Mouse (Mus musculus): ENCODE measurements around the gene Zfp108. TPM values are rescaled to one million over a fixed set of nuclear protein-coding genes. Genes with fewer than 3 reads are reported as not detected.

Gene Zfp108
- total RNA-seq, 1 experiment from 2014 or later = not detected

DNA sequence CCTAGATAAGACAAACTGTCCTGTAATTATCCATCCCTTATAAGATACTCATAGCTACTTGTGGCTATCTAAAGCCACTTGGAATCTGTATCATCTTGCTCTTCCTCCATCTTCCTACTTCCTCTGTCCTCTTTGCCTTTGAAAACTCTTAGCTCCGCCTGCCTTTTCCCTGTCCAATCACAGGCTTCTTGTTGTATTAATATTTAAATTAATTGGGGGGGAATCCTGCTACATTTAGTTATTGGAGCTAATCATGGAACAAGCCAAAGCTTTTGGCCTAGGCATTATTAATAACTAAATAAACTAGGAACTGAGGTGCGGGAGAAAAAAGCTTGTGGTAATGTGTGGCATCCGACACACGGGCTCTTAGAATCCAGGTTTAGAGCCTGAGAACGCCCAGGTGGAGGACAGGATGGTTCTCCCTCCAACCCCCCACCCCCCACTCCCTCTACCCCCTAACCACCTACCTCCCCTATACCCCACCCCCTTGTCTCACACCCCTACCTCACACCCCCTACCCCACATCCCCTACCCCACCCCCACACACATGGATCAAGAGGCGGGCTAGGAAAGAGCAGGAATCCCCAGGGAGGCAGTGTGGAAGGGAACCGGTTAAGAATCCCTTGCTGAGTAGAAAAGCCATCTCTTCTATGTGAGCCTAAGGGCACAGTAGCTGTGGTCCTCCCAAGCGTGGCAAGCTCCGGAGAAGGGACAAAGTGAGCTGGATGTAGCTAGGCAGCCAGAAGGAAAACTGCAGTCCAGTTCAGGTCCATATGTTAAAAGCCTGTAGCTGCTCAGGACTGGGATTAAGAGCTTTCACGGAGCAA is 25.6 kb downstream of the Zfp108 start:
- no peak for ATAC-seq (replicated peaks; ENCODE audit: insufficient number of reproducible peaks, low FRiP score, low TSS enrichment, poor library complexity, severe bottlenecking)

DNA sequence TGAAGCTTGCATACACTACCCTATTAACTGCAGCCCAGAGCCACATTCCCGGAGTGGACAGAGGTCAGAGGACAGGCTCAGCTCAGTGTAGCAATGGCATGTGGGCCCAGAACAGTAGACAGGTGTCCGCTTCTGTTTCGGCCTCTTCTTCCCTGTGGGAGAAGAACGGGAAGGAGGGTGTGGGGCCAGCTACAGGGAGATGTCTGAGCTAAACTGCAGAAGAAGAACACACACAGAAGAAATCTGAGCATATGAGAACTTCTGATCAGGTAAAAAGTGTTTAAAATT is 26.2 kb downstream of the Zfp108 start:
- no peak for ATAC-seq (replicated peaks; ENCODE audit: insufficient number of reproducible peaks, low FRiP score, low TSS enrichment, poor library complexity, severe bottlenecking)

DNA sequence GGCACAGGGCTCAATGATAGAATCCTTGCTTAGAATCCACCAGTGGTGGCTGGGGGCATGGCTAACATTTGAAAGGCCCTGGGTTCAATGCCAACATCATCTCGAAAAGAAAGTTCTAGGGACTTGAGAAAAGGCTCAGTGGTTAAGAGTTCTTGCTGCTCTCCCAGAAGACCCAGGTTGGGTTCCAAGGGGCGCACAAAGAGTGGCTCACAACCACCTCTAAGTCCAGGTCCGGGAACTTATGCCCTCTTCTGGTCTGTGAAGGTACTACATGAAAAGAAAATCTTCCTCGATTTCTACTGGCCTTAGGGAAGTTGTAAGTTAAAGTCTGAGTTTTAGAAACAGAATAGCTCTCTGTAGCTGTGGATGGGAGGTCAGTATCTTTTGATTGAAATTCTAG is 31.5 kb downstream of the Zfp108 start:
- ATAC-seq (replicated peaks; ENCODE audit: insufficient number of reproducible peaks, low FRiP score, low TSS enrichment, poor library complexity, severe bottlenecking) = no peak

DNA sequence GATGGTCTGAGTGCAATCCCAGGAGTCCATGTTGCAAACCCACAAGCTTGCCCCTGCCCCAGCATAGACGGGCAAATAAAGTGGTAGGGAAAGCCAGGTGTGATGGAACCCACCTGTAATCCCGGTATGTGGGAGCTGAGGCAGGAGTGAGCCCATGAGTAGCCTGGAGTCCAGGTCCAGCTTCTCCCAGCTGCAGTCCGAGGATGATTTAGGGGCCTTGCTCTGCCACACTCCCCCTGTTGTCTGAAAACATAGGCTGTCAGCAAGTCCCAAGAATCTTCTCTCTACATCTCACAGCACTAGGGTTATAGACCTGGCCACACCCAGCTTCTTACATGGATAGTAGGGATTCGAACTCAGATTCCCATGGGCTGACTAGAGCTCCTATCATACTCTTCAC is 32.3 kb downstream of the Zfp108 start:
- no peak for ATAC-seq (replicated peaks; ENCODE audit: insufficient number of reproducible peaks, low FRiP score, low TSS enrichment, poor library complexity, severe bottlenecking)

DNA sequence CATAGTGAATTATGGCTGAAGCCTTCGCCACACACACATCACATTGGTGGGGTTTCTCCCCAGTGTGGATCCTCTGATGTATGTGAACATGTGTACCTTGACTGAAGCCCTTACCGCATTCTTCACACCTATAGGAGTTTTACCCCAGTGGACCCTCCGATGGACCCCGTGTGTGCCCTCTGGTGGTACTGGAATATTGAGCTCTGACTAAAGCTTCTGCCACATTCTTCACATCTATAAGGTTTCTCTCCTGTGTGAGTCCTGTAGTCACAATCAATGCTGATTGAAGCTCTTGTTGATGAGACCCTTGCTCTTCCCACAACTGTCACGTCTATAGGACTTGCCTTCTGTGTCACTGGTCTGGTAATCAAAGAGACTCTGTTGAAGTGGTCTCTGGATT is 33.1 kb downstream of the Zfp108 start:
- no peak for ATAC-seq (replicated peaks; ENCODE audit: insufficient number of reproducible peaks, low FRiP score, low TSS enrichment, poor library complexity, severe bottlenecking)

DNA sequence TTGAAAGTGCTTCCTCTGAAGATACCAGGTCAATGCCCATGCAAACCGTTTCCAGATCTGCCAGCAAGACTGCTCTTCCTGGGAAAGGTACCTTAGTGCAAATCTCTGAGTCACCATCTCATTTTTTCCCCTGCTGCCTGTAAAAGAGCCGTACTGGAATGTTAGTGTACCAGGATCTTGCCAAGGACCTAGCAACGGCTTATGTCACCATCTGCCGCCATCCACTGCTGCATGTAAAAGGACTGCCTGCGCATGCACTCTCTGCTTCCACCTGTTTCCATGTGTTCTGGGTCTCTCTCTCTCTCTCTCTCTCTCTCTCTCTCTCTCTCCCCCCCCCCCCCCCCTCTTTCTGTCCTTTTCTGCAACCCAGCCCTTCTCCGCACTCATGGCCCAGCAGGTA is 33.9 kb downstream of the Zfp108 start:
- no peak for ATAC-seq (replicated peaks; ENCODE audit: insufficient number of reproducible peaks, low FRiP score, low TSS enrichment, poor library complexity, severe bottlenecking)

DNA sequence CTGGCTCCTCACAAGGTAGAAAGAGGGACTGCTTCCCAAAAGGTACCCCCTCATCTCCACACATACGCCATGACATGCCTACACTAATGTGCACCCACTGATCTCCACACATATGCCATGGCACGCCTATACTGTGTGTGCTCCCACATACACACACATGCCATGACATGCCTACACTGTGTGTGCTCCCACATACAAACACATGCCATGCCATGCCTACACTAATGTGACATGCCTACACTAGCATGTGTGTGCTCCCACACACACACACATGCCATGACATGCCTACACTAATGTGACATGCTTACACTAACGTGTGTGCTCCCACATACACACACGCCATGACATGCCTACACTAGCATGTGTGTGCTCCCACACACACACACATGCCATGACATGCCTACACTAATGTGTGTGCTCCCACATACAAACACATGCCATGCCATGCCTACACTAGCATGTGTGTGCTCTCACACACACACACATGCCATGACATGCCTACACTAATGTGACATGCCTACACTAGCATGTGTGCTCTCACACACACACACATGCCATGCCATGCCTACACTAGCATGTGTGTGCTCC is 35.6 kb downstream of the Zfp108 start:
- ATAC-seq (replicated peaks; ENCODE audit: insufficient number of reproducible peaks, low FRiP score, low TSS enrichment, poor library complexity, severe bottlenecking) = no peak

DNA sequence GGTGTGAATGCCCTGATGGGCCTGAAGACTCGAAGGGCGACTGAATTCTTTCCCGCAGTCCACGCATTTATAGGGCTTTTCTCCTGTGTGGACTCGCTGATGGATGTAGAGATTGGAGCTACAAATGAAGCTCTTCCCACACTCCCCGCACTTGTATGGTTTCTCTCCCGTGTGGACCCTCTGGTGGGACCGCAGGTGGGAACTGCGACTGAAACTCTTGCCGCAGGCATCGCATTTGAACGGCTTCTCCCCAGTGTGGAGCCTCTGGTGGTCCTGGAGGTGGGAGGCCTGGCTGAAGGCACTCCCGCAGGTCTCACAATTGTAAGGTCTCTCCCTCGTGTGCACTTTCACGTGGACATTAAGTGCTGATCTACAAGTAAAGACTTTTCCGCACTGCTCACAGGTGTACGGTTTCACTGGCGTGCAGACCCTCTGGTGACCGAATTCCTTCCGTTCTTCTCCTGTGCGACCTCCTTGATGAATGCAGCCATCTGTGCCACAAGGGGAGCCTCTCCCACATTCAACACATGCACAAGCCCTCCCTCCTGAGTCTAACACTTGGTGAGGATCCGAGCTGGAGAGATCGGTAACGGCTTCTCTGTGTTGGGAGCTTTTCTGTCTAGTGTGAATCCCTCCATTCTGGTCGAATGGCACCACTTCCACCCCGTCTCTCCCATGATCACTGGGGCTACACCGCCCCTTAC is 36.9 kb downstream of the Zfp108 start:
- no peak for ATAC-seq (replicated peaks; ENCODE audit: insufficient number of reproducible peaks, low FRiP score, low TSS enrichment, poor library complexity, severe bottlenecking)

DNA sequence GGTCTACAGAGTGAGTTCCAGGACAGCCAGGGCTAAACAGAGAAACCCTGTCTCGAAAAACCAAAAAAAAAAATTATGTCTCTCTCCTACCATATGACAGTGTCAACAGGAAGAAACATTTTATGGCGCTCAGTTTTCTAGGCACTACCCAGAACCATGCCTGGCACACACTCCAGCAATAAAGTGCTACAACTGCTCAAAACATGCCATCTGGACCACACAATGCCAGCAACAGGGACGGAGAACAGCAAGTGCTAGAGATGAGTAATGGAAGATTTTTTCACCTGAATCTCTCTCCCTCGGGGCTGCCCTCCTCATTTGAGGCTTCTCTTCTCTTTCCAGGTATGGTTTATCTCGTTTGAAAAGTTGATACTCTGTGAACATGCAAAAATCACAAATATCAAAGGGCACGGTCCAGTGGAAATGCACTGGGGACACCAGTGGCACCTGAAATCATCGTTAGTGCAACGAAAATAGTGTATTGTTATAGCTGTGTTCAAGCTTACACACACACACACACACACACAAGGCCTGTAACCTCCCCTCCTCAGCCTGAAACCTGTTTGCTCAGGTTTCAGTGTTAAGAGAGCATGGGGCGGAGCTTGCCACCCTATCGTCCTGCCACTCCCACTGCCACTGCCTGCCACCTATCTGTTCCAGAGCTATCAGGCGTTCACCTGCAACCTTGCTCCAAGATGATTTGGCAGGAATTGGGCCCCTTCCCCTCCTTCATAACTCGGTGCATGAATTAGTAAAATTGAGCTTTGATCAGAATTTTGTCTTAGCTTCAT is 38.7 kb downstream of the Zfp108 start:
- no peak for ATAC-seq (replicated peaks; ENCODE audit: insufficient number of reproducible peaks, low FRiP score, low TSS enrichment, poor library complexity, severe bottlenecking)

DNA sequence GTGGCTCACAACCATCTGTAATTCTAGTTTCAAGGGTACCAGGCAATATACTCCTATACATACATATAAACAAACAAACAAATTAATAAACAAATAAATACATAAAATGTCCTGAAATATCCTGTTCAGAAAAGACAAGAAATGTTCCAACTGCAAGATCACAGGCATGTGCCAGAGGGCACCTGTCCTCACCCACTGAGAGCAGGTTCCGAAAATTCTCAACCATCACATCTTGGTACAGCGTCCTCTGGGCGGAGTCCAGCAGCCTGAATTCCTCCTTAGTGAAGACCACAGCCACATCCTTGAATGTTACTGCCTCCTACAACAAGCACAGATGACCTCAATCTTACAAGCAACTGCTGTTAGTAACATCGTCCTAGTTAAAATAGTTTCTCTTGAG is 40.2 kb downstream of the Zfp108 start:
- ATAC-seq (replicated peaks; ENCODE audit: insufficient number of reproducible peaks, low FRiP score, low TSS enrichment, poor library complexity, severe bottlenecking) = no peak

DNA sequence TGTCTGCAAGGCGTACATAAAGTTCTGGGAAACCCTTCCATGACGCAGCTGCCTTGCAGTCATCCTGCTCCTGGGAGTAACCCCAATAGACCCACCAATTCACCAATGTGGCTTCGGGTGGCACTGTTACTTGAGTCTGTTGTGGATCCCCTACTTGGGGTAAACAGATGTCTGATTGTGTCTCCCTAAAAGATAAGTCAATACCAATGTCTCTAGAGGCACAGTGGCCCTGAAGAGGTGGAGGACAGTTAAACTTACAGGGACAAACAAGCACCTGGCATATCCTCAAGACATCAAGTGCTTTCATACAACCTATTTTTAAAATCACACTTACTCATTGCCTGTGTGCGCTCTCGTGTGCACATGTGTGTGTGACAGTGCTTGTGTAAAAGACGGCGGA is 40.8 kb downstream of the Zfp108 start:
- ATAC-seq (replicated peaks; ENCODE audit: insufficient number of reproducible peaks, low FRiP score, low TSS enrichment, poor library complexity, severe bottlenecking) = no peak

DNA sequence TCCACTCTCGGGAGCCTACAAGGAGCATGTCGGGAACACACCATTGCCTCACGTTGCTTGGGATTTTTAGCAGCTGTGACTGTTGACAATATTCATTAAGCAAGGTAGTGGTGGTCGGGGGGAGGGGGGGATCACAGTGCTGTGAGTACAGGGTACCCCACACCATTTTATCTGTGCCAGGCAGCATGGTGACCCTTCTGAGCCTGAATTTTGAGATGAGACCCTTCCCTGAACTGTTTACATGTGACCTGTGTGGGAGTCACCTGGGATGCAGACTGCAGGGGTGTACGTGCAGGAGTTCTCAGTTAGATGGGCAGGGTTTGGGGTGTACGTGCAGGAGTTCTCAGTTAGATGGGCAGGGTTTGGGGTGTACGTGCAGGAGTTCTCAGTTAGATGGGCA is 41.8 kb downstream of the Zfp108 start:
- ATAC-seq (replicated peaks; ENCODE audit: insufficient number of reproducible peaks, low FRiP score, low TSS enrichment, poor library complexity, severe bottlenecking) = no peak

DNA sequence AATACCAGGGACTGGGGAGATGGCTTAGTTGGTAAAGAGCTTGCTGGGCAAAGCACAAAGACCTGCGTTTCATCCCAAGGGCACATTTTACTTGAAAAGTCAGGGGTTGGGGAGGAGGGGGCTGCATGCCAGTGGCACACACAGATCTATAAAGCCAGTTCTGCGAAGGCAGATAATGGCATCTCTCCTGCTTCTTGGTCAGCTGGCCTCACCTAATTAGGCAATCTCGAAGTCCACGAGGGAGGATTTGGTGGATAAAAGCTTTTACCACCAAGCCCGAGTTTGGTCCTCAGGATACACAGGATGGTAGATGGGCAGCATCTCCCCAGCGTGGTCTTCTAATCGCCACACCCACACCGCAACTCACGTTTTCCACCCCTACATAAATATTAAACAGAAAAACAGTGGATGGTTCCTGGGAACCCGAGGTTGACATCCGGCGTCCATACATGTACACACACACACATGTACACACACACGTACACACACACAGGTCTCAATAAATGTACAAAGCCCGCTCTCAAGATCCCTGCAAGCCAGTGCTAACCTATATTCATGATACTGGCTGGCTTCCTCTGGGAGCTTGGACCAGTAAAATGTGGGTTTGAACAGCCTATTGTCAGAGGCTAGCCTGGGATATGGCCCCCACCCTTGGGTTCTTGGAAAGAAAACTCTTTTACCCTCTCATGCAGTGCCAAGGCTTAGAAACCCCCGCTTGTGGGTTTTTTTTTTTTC is 42.9 kb downstream of the Zfp108 start:
- no peak for ATAC-seq (replicated peaks; ENCODE audit: insufficient number of reproducible peaks, low FRiP score, low TSS enrichment, poor library complexity, severe bottlenecking)

DNA sequence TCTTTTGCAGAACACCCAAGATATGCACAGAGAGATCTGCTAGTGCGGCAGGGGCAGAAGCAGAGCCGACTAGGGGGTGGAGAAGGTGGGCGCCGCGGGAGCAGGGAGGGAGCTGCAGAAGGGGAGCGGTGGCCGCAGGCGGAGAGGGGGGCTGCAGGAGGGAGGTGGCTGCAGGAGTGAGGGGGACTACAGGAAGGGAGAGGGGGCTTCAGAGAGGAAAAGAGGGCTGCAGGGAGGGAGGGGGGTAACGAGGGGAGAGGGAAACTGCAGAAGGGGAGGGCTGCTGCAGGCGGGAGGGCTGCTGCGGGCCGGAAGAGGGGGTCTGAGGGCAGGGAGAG is 44.0 kb downstream of the Zfp108 start:
- ATAC-seq (replicated peaks; ENCODE audit: insufficient number of reproducible peaks, low FRiP score, low TSS enrichment, poor library complexity, severe bottlenecking) = no peak

DNA sequence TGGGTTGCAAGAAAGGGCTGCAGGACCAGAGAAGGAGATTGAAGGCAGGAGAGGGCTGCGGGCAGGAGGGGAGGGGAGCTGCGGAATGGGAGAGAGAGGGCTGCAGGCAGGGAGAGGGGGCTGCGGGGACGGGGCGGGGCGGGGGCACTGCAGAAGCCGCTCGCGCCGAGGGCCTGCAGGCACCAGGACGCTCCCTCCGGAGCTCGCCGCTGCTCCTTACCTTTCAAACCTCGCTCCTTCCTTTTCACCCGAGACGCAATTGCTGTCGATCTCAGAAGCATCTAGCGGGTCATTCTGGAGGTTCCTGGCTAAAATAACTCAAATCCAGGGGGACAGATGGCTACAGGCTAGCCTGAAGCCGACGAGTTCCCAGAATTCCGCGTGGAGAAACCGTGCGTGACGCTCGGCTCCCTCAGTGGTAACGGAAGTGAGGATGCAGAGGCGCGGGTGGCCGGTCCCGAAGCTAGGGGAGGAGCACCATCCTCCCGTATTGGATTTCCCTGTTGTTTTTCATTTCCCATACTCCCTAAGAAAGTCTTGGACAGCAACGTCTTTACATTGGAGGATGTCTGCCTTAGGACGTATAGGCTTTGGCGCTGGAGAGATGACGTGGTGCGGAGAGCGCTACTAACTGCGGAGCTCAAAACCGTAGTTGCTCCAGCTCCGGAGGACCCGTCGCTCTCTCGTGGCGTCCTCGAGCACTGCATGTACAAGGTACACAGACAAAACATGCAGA is 44.5 kb downstream of the Zfp108 start:
- peak; percentile 88 for ATAC-seq (replicated peaks; ENCODE audit: insufficient number of reproducible peaks, low FRiP score, low TSS enrichment, poor library complexity, severe bottlenecking)

DNA sequence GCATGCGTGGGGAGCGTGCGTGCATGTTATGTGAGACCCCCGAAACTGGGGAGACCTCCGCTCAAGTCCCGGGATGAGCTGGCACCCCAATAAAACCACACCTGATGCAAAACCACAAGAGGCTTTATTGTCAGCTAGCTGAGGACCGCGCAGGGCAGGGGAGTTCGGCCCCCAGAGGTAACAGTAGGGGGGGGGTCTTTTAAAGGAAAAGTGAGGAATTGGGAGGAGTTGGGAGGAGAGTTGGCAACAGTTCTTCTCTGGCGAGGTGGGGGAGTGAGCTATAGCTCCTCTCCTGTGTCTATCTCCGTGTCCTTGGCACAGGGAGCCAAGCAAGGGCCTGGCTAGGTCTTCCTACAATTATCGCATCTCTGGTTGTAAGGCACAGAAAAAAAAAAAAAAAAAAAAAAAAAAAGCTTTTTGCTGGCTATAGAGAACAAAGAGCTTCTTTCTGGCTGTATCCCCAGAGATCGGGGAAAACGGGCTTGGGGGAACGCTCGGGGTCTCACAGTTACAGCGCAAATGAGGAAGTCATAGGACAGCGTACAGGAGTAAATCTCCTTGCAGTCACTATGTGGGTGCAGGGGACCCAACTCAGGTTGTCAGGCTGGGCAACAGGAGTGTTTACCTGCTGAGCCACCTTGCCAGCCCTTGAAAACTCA is 45.4 kb downstream of the Zfp108 start:
- no peak for ATAC-seq (replicated peaks; ENCODE audit: insufficient number of reproducible peaks, low FRiP score, low TSS enrichment, poor library complexity, severe bottlenecking)

DNA sequence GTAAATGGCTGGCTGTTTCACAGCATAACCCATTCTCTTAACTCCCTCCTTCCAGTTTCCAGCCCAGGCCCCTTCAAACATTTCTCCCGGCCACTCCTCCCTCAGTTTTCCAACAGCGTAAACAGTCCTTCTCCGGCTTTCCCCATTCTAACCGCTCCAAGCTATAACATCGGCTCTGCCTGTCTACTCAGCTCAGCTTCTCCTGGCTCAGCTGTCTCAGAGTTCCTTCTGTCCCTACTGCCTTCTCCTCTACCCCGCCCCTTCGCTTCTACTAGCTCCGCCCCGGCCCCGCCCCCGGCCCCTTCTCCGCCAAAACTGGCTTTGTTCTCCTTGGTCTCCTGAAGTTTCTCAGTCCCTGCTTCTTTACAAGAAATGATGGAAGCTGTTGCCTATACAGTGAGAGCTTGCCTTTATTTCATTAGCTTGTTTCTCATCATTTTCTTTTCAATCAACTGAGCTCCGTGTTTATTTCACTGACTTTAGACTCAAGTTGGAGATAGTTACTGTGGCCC is 46.2 kb downstream of the Zfp108 start, which contains the start of gene Zfp61:
Zfp61 (minus strand) TSS at position 462 of the 512 bp plus-strand sequence.
- ATAC-seq (replicated peaks; ENCODE audit: insufficient number of reproducible peaks, low FRiP score, low TSS enrichment, poor library complexity, severe bottlenecking) = no peak

Measured in monocyte, adult 5-6 weeks (primary cell).